Mouse (Mus musculus) intestine, embryonic 14.5 days (tissue): ENCODE data around the gene Fbln5. TPM values are rescaled to one million over a fixed set of nuclear protein-coding genes. Genes with fewer than 3 reads are reported as not detected.
A peak's percentile ranks its signal among the peaks of the same experiment; 100 is the strongest.

Experiments used
- ATAC-seq: fragments of 200-750 bp; cut with Nextera tagmentation; replicated peaks from 2 replicates; pipeline ENCODE4 v1.8.0; 2017; ENCODE audit warnings: low read depth, moderate number of reproducible peaks, moderate TSS enrichment, moderate library complexity; ENCODE audit not compliant: low FRiP score, low TSS enrichment
- DNase-seq: peaks from one replicate; pipeline ENCODE4 v3.0.0-alpha.2; 2018; ENCODE audit warnings: low spot score
- H3K27ac ChIP-seq: fragments of 300-500 bp; sonication (generic); 2 replicates; pipeline ENCODE4 v1.5.1; 2014; ENCODE audit warnings: low read depth, mild to moderate bottlenecking, control low read depth
- H3K27me3 ChIP-seq: fragments of 300-500 bp; sonication (generic); replicated peaks from 2 replicates; pipeline ENCODE4 v1.6.1; 2014; ENCODE audit warnings: low read length, control low read depth; ENCODE audit not compliant: control insufficient read depth, insufficient read depth
- H3K36me3 ChIP-seq: fragments of 300-500 bp; sonication (generic); 2 replicates; pipeline ENCODE4 v1.6.1; 2014; ENCODE audit warnings: low read length, control low read depth; ENCODE audit not compliant: control insufficient read depth, insufficient read depth
- H3K4me1 ChIP-seq: fragments of 300-500 bp; sonication (generic); replicated peaks from 2 replicates; pipeline ENCODE4 v1.6.1; 2014; ENCODE audit warnings: low read length, control low read depth, mixed read lengths; ENCODE audit not compliant: control insufficient read depth, insufficient read depth
- H3K4me2 ChIP-seq: fragments of 300-500 bp; sonication (generic); 2 replicates; pipeline ENCODE4 v1.6.1; 2014; ENCODE audit warnings: low read length
- H3K4me3 ChIP-seq: fragments of 300-500 bp; sonication (generic); 2 replicates; pipeline ENCODE4 v1.5.1; 2014; ENCODE audit warnings: low read depth, low read length, control low read depth, mixed read lengths
- H3K9ac ChIP-seq: fragments of 300-500 bp; sonication (generic); 2 replicates; pipeline ENCODE4 v1.6.1; 2014; ENCODE audit warnings: mild to moderate bottlenecking, low read length
- H3K9me3 ChIP-seq: fragments of 300-500 bp; sonication (generic); 2 replicates; pipeline ENCODE4 v1.6.1; 2016; ENCODE audit warnings: low read length, control low read depth; ENCODE audit not compliant: control insufficient read depth
- WGBS: fragments of 180-500 bp; shearing (Covaris S2); extraction: QIAGEN DNeasy Blood & Tissue Kit; methylation state at CpG from one replicate; pipeline ENCODE4 v1.1.7; 2014; 5-methylcytosine and 5-hydroxymethylcytosine counted together
- polyA plus RNA-seq: library from polyadenylated mRNA; unstranded; fragments of >200 nt; fragmentation: Nextera tagmentation; extraction: Ambion mirVana; gene quantifications from 2 replicates; pipeline ENCODE4 v1.2.1, GENCODE M21; 2014

The Fbln5 gene
- polyA plus RNA-seq, 1 experiment from 2014 or later = 42.4 TPM

DNA sequence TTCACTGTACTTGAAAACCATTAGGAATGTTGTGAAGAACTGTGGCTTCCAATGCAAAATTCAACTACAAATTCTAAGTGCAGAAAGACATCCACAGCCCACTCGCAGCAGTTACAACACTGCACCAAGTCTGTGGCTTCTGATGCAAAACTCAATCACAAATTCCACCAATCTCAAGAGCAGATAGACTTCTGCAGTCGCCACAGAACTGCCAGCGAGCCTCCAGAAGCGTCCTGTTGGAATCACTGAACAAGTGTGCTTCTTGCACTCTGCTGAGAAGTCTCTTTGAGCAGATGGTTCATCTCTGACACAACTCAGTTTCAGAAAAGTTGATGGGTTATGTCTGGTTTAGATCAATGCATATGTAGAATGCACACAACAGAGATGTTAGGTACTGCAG lies 15.9 kb upstream of the Fbln5 start:
- Histone ChIP-seq H3K9ac (no peak overlapping the region), H3K27ac (no peak overlapping the region), H3K36me3 (peaks cover 43% of the 10 kb centered on the region), H3K4me2 (no peak overlapping the region), H3K27me3 (no peaks in the 10 kb centered on the region), H3K9me3 (no peaks in the 10 kb centered on the region), H3K4me3 (no peak overlapping the region), H3K4me1 (no peaks in the 10 kb centered on the region)
- DNase-seq = no peak
- 88% methylated on average over 4 of the region's 4 CpGs for WGBS
- no peak for ATAC-seq

DNA sequence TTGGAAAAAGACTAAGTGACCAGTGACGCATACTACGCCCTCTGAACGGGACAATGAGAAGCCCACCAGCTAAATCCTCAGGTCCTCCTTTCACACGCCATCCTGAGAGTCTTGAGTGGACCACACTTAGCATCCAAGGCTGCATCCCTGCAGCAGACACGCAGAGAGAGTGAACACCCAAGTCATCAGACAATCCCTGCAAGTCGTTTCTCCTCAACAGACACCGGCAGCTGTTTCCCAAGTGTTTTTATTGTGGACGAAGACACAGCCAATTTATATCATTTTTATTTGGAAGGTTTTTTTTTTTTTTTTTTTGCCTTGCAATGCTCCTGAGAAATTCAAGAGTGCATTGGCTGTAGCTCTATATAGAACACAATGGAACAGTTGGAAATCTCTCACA lies 14.9 kb upstream of the Fbln5 start:
- 80% methylated on average over 8 of the region's 8 CpGs for WGBS
- DNase-seq (no peak), ATAC-seq (no peak)
- Histone ChIP-seq H3K36me3 (peaks cover 39% of the 10 kb centered on the region), H3K4me3 (no peak overlapping the region), H3K4me1 (no peaks in the 10 kb centered on the region), H3K9me3 (no peaks in the 10 kb centered on the region), H3K9ac (no peak overlapping the region), H3K27me3 (no peaks in the 10 kb centered on the region), H3K27ac (no peak overlapping the region), H3K4me2 (no peak overlapping the region)

DNA sequence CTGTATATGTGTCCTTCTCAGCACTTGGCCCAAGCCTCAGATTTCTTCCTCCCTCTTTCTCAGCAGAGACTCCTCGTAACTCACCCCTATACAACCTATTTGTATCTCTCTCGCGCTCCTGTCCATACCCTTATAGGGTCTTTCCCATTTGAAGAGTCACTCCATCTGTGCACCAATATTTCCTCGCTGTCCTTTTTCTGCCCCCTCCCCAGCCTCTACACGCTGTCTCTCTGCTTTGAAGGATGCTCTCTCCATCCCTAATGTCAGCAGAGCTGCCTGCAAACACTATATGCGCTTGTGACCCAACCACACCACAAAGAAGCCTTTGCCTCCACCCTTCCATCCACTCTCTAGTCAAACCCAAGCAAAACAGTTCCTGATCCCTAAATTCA lies 14.3 kb upstream of the Fbln5 start:
- Histone ChIP-seq H3K27me3 (no peaks in the 10 kb centered on the region), H3K4me3 (no peak overlapping the region), H3K4me2 (no peak overlapping the region), H3K9me3 (no peaks in the 10 kb centered on the region), H3K36me3 (peaks cover 33% of the 10 kb centered on the region), H3K27ac (no peak overlapping the region), H3K4me1 (no peaks in the 10 kb centered on the region), H3K9ac (no peak overlapping the region)
- ATAC-seq (no peak), DNase-seq (no peak)
- 81% methylated on average over 6 of the region's 6 CpGs for WGBS

DNA sequence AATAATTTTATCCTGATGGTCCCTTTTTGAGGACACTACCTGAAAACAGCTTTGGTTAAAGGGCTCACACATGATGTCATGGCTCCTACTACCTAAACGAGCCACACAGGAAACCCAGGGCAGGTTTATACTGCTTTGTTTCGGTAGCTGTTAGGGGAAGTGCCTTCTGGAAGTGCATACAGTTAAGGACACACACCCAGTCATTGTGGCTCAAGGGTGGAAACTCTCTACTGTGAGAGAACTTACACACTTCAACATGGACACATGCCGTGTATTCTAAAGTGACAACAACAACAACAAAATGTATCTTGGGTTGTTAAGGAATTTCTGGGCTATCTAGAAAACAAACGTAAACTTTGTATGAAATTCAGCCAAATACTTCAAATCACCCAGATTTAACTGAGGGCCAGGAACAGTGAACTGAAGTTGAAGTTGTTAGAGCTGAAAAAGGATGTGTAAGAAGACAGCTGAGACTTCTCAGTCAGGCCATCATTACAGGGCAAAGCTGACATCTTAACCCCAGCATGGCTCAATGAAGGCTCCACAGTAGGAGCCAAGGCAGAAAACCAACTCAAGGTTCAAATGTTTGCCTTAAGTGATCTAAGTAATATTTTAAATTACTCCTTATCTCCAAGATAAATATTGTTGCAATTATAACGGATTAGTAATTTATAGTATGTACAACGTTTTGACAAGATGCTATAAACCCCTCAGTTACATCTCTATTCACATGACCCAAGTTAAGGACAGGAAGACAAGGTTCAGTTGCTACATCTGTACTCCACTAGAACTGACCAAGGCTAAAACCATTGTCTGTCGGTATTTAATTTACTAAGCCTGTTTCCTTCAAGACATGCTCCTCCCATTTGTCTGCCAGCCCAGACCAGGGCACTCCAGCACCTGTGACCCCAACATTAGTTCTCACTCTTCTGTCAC lies 13.6 kb upstream of the Fbln5 start:
- no peaks in the 10 kb centered on the region for H3K27me3 ChIP-seq
- no peaks in the 10 kb centered on the region for H3K4me1 ChIP-seq
- H3K27ac ChIP-seq = no peak overlapping the region
- no peak overlapping the region for H3K9ac ChIP-seq
- H3K4me3 ChIP-seq = no peak overlapping the region
- ATAC-seq (no peak), DNase-seq (no peak)
- H3K4me2 ChIP-seq = no peak overlapping the region
- no peaks in the 10 kb centered on the region for H3K9me3 ChIP-seq
- H3K36me3 ChIP-seq = peaks cover 27% of the 10 kb centered on the region
- WGBS = 57% methylated on average over 7 of the region's 7 CpGs

DNA sequence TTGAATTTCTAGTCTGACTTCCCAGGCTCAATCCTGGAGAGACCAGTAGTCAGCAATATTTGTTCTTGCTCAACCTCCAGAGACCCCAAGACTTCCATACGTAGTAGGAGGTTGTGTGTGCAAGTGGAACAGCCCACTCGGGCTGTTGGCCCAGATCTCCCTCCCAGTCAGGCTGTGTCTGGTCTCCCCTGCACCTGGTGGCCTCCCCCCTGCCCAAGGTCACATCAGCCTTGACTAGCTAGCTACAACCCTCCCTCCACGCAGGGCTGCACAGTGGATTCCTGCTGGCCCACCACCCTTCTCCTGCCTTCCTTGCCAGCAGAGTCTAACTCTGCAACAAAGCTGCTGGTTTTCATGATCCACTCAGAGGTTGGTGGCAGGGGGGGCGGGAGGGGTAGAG lies 12.4 kb upstream of the Fbln5 start:
- no peak for ATAC-seq

DNA sequence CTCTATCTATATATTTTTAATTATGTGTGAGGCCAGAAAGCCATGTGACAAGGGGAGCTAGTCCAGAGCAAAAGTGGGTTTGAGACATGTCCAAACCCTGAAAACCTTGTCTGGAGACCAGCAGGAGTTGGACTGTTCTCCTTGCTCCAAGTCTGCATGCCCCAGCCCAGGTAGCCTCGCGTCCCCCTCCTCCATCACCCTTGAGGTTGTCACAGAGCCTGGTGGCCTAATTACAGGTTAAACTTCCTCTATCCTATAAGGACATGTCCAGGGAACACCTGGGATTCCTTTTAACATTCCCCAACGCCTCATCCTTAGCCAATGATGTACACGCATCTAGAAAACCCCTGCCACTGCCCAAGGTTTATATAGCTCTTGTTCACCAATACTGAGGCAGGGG lies 4.3 kb upstream of the Fbln5 start:
- Histone ChIP-seq H3K27me3 (no peaks in the 10 kb centered on the region; the same call in 1 of the 2 replicates), H3K9ac (no peak overlapping the region), H3K4me2 (no peak overlapping the region), H3K4me1 (no peaks in the 10 kb centered on the region; the same call in 1 of the 2 replicates), H3K27ac (no peak overlapping the region), H3K36me3 (no peaks in the 10 kb centered on the region), H3K4me3 (no peak overlapping the region), H3K9me3 (no peaks in the 10 kb centered on the region)
- 88% methylated on average over 4 of the region's 4 CpGs for WGBS
- ATAC-seq (no peak), DNase-seq (no peak)

More for the DNA sequence above, 12.4 kb upstream of the Fbln5 start:
- Histone ChIP-seq H3K4me1 (no peaks in the 10 kb centered on the region), H3K9ac (no peak overlapping the region), H3K4me3 (no peak overlapping the region), H3K4me2 (no peak overlapping the region), H3K27me3 (no peaks in the 10 kb centered on the region), H3K9me3 (no peaks in the 10 kb centered on the region), H3K27ac (peak overlapping the region; percentile 27; the same call in 1 of the 2 replicates), H3K36me3 (peaks cover 18% of the 10 kb centered on the region)
- 68% methylated on average over 4 of the region's 4 CpGs for WGBS
- DNase-seq = no peak

DNA sequence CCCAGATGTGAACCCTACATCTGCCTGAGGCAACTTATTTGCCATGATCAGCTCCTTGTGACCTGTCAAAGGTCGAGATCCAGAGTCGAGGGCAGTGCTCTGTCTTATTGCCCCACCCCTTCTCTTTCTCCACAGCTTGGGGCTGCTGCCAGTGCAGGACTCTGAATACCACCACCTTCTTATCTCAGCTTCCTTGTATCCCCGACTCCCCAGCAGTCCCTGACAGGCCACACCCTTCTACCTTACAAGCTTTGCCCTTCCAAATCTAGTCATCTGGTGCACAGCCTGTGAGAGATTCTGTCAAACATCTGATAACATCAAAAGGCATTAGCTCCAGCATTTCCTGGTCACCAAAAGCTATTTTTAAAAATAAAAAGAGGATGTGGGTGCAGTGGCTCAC lies 2.7 kb upstream of the Fbln5 start:
- DNase-seq (no peak), ATAC-seq (no peak)
- Histone ChIP-seq H3K9ac (no peak overlapping the region), H3K27me3 (no peaks in the 10 kb centered on the region; the same call in 1 of the 2 replicates), H3K4me3 (no peak overlapping the region), H3K9me3 (no peaks in the 10 kb centered on the region), H3K27ac (no peak overlapping the region), H3K4me1 (no peaks in the 10 kb centered on the region; the same call in 1 of the 2 replicates), H3K4me2 (no peak overlapping the region), H3K36me3 (no peaks in the 10 kb centered on the region)
- 34% methylated on average over 3 of the region's 3 CpGs for WGBS

DNA sequence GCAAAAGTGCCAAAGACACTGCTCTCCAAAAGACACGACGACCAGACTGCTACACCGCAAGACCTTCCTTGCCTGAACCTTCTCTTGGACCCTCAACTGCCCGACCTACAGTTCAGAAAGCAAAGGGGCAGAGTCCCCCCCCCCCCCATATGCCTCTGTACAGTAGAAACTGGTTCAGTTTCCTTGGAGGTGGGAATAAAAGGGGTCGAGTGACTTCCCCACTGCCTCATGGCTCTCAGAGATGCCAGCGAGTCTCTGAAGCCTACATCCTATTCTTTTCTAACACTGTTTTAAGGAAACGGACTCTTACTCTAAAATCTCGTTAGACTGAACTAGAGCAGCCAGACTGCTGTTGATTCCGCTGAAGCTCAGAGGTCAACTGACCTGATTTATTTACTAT lies 715 bp upstream of the Fbln5 start:
- Histone ChIP-seq H3K9me3 (no peaks in the 10 kb centered on the region), H3K27ac (0 out of 2 replicates have a peak overlapping the region, but pooled peaks have one; percentile 76), H3K4me1 (no peaks in the 10 kb centered on the region; the same call in 1 of the 2 replicates), H3K4me3 (peak overlapping the region; percentile 41), H3K27me3 (no peaks in the 10 kb centered on the region; the same call in 1 of the 2 replicates), H3K4me2 (peak overlapping the region; percentile 94), H3K9ac (no peak overlapping the region), H3K36me3 (no peaks in the 10 kb centered on the region)
- DNase-seq (no peak), ATAC-seq (no peak)
- 40% methylated on average over 9 of the region's 9 CpGs for WGBS

DNA sequence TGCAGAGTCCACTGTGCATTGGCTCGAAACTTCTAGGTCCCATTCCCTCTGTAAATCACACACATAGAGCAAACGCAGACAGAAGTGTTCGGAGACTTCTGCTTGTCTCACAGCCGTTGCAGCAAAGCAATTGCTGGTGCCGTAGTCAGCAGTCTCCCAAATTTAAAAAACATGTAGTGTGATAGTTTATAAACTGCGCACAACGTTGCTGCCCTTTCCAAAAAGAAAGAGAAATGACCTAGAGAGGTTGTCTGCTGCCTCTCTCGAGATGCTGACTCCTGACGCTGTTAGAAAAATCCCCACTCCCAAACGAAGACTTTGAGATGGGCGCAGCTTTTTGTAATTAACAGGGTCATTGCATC lies 628 bp downstream of the Fbln5 start:
- no peak for ATAC-seq
- Histone ChIP-seq H3K36me3 (no peaks in the 10 kb centered on the region), H3K4me3 (peak overlapping the region; percentile 41), H3K27ac (peak overlapping the region; percentile 76), H3K27me3 (no peaks in the 10 kb centered on the region; the same call in 1 of the 2 replicates), H3K4me2 (peak overlapping the region; percentile 94), H3K9me3 (no peaks in the 10 kb centered on the region), H3K4me1 (no peaks in the 10 kb centered on the region; the same call in 1 of the 2 replicates), H3K9ac (peak overlapping the region; percentile 44)
- 13% methylated on average over 11 of the region's 11 CpGs for WGBS
- DNase-seq = no peak
